Comparison of ENCODE assay signal across 8 mouse cellular contexts in genomic region chr6:137648110-137649067, GRCm38 (mm10). TPM values are rescaled to one million over a fixed set of nuclear protein-coding genes. Genes with fewer than 3 reads are reported as not detected.
DNase-seq lines count a peak whose midpoint lies in the region; ATAC-seq and TF ChIP-seq lines count a peak whose summit lies in the region.

No protein-coding gene starts in this region.

- intact Hi-C loops in left cerebral cortex, adult 2 months (cut with DNase I) = loop anchor here (2.0 to 5.0 kb wide), 4 partner anchors 61 to 191 kb away; no protein-coding TSS in a partner anchor
- intact Hi-C loops in left cerebral cortex, postnatal 14 days (cut with DNase I) = loop anchor here (2.0 to 5.0 kb wide), 2 partner anchors 76 to 191 kb away; no protein-coding TSS in a partner anchor

- peaks cover 7% of the 10 kb centered on the region; the same call in 1 of the 2 replicates for H3K27me3 ChIP-seq in embryonic facial prominence, embryonic 12.5 days
- H3K27me3 ChIP-seq in hindbrain, embryonic 11.5 days (ENCODE audit: control insufficient read depth, insufficient read depth, low read length) = peaks cover 8% of the 10 kb centered on the region
- H3K27me3 ChIP-seq in liver, embryonic 14.5 days (ENCODE audit: control insufficient read depth, insufficient read depth, low read length) = peaks cover 23% of the 10 kb centered on the region

- no peak for TF ChIP-seq CTCF in left cerebral cortex, adult 2 months (IDR thresholded peaks at IDR 0.05)
- TF ChIP-seq CTCF in liver, embryonic 14.5 days (IDR thresholded peaks at IDR 0.05; ENCODE audit: low read depth) = no peak

- no peak for TF ChIP-seq EP300 in liver, embryonic 14.5 days (IDR thresholded peaks at IDR 0.05; ENCODE audit: low read depth)

- peak overlapping the region; percentile 95 for H3K4me2 ChIP-seq in embryonic facial prominence, embryonic 12.5 days (replicated peaks)
- peak overlapping the region; percentile 91 for H3K4me2 ChIP-seq in hindbrain, embryonic 11.5 days (replicated peaks; ENCODE audit: low read depth, low read length)
- peak overlapping the region; percentile 67 for H3K4me2 ChIP-seq in liver, embryonic 14.5 days (ENCODE audit: low read depth)

- peak; percentile 35; the same call in 1 of the 2 replicates for ATAC-seq in embryonic facial prominence, embryonic 12.5 days (ENCODE audit: insufficient number of reproducible peaks, insufficient read depth, low FRiP score, low TSS enrichment)
- peak; percentile 82 for ATAC-seq in hindbrain, embryonic 11.5 days (ENCODE audit: low FRiP score)
- peak; percentile 37 for ATAC-seq in liver, embryonic 14.5 days (ENCODE audit: insufficient read depth)
- ATAC-seq in neutrophil, adult 5-6 weeks (ENCODE audit: extremely low read depth, insufficient number of reproducible peaks, low FRiP score, poor library complexity, severe bottlenecking) = peak; percentile 1; the same call in 1 of the 2 replicates

- peak overlapping the region; percentile 68 for H3K9ac ChIP-seq in embryonic facial prominence, embryonic 12.5 days
- H3K9ac ChIP-seq in hindbrain, embryonic 11.5 days (ENCODE audit: low read depth, low read length) = peak overlapping the region; percentile 60; the same call in 1 of the 2 replicates
- H3K9ac ChIP-seq in liver, embryonic 14.5 days (replicated peaks) = no peak overlapping the region

- no peak for DNase-seq in left cerebral cortex, adult 2 months (ENCODE audit: extremely low spot score in 1 of 2, low spot score in 2 of 2)
- DNase-seq in left cerebral cortex, postnatal 14 days (ENCODE audit: low spot score in 2 of 2) = no peak
- DNase-seq in ZHBTc4 (ENCODE audit: low read depth, low spot score) = peak; percentile 50
- peak; percentile 41 for DNase-seq in hindbrain, embryonic 11.5 days (ENCODE audit: low spot score)
- no peak for DNase-seq in liver, embryonic 14.5 days (ENCODE audit: low read depth in 3 of 3, low spot score in 3 of 3)
- DNase-seq in left cerebral cortex, adult 9 months (ENCODE audit: low spot score in 2 of 2) = no peak

- H3K4me1 ChIP-seq in embryonic facial prominence, embryonic 12.5 days = no peaks in the 10 kb centered on the region
- H3K4me1 ChIP-seq in hindbrain, embryonic 11.5 days (replicated peaks; ENCODE audit: control insufficient read depth, insufficient read depth, low read length) = peaks cover 3% of the 10 kb centered on the region; the same call in 1 of the 2 replicates
- H3K4me1 ChIP-seq in liver, embryonic 14.5 days (replicated peaks; ENCODE audit: control insufficient read depth in 2 of 2, insufficient read depth in 2 of 2, low read length in 1 of 2) = no peaks in the 10 kb centered on the region

- peak overlapping the region; percentile 61 for H3K27ac ChIP-seq in left cerebral cortex, adult 2 months
- H3K27ac ChIP-seq in embryonic facial prominence, embryonic 12.5 days = no peak overlapping the region
- no peak overlapping the region for H3K27ac ChIP-seq in hindbrain, embryonic 11.5 days (ENCODE audit: low read depth, low read length)
- H3K27ac ChIP-seq in liver, embryonic 14.5 days = no peak overlapping the region

- H3K36me3 ChIP-seq in embryonic facial prominence, embryonic 12.5 days = no peaks in the 10 kb centered on the region
- no peaks in the 10 kb centered on the region for H3K36me3 ChIP-seq in hindbrain, embryonic 11.5 days (ENCODE audit: control insufficient read depth, insufficient read depth, low read length)
- no peaks in the 10 kb centered on the region for H3K36me3 ChIP-seq in liver, embryonic 14.5 days (replicated peaks; ENCODE audit: control insufficient read depth, insufficient read depth, low read depth)

- 1% methylated on average over 56 of the region's 59 CpGs for WGBS in embryonic facial prominence, embryonic 12.5 days
- WGBS in hindbrain, embryonic 11.5 days = 2% methylated on average over 47 of the region's 59 CpGs
- 2% methylated on average over 59 of the region's 59 CpGs for WGBS in liver, embryonic 14.5 days (ENCODE audit: insufficient replicate concordance)

- no peaks in the 10 kb centered on the region for H3K9me3 ChIP-seq in embryonic facial prominence, embryonic 12.5 days
- H3K9me3 ChIP-seq in hindbrain, embryonic 11.5 days (ENCODE audit: control insufficient read depth, low read length) = no peaks in the 10 kb centered on the region
- H3K9me3 ChIP-seq in liver, embryonic 14.5 days (ENCODE audit: control insufficient read depth, low read length) = no peaks in the 10 kb centered on the region

- peak overlapping the region; percentile 75 for H3K4me3 ChIP-seq in left cerebral cortex, adult 2 months
- peak overlapping the region; percentile 72 for H3K4me3 ChIP-seq in embryonic facial prominence, embryonic 12.5 days
- peak overlapping the region; percentile 73 for H3K4me3 ChIP-seq in hindbrain, embryonic 11.5 days (ENCODE audit: low read depth, low read length)
- H3K4me3 ChIP-seq in liver, embryonic 14.5 days (ENCODE audit: insufficient read depth in 1 of 2, low read depth in 2 of 2, low read length in 2 of 2) = peak overlapping the region; percentile 35 to 57

RNA-seq across cellular contexts. Expression of gene Eps8, which starts 6.3 kb away (rescaled TPM):
- 10 to 100 TPM; 31.6 to 35.3 TPM for total RNA-seq in left cerebral cortex, adult 2 months (2021)
- 10 to 100 TPM; 30.1 to 32.2 TPM for total RNA-seq in left cerebral cortex, postnatal 14 days (2021)
- polyA plus RNA-seq in embryonic facial prominence, embryonic 12.5 days (2016; fragmentation: Nextera tagmentation; extraction: Ambion mirVana) = 22.3 and 24.0 TPM in 2 replicates
- polyA plus RNA-seq in hindbrain, embryonic 11.5 days (2014; fragmentation: Nextera tagmentation; extraction: Ambion mirVana) = 9.3 and 9.4 TPM in 2 replicates
- polyA plus RNA-seq in liver, embryonic 14.5 days (2012; rRNA removed) = 0.23 and 0.42 TPM in 2 replicates
- 0.94 and 1.4 TPM in 2 replicates for polyA plus RNA-seq in liver, embryonic 14.5 days (2014; fragmentation: Nextera tagmentation; extraction: Ambion mirVana)
- total RNA-seq in neutrophil, adult 5-6 weeks (2017) = 15.8 and 19.9 TPM in 2 replicates

Comparison
In these comparisons a context has a peak if more than half of its experiments do, and no peak if none do; other contexts are left out.
1. DNase-seq: peak in ZHBTc4 (single experiment) and hindbrain, embryonic 11.5 days (single experiment); none in left cerebral cortex, adult 2 months (0 of 2), left cerebral cortex, postnatal 14 days (0 of 2), liver, embryonic 14.5 days (0 of 3) and left cerebral cortex, adult 9 months (0 of 2).
2. ATAC-seq: peak in every context shown above with its lines; median percentile 82 in hindbrain, embryonic 11.5 days; 37 in liver, embryonic 14.5 days; 35 in embryonic facial prominence, embryonic 12.5 days; 1 in neutrophil, adult 5-6 weeks.
3. Peak in every context shown above with its lines, with median percentiles within 50 percentile points of each other: H3K4me3 ChIP-seq and H3K4me2 ChIP-seq.